9 mouse cellular contexts compared by ENCODE assay signal in genomic region chr11:59885217-59885986, GRCm38 (mm10). TPM values are rescaled to one million over a fixed set of nuclear protein-coding genes. Genes with fewer than 3 reads are reported as not detected.
DNase-seq lines count a peak whose midpoint lies in the region; ATAC-seq and TF ChIP-seq lines count a peak whose summit lies in the region.
"Had no signal": no experiment of that assay in that cellular context is flagged by ENCODE, and none has a peak within 500 bp of the region (broad histone marks: within the 10 kb centered on the region; RNA-seq: fewer than 3 reads in every experiment).

No protein-coding gene starts in this region.

- peaks cover 28% of the 10 kb centered on the region for H3K36me3 ChIP-seq in megakaryocyte, embryonic 14.5 days (replicated peaks; ENCODE audit: low read length)
- no peaks in the 10 kb centered on the region for H3K36me3 ChIP-seq in liver, embryonic 12.5 days
- no peaks in the 10 kb centered on the region for H3K36me3 ChIP-seq in stomach, embryonic 15.5 days
- H3K36me3 ChIP-seq: limb, embryonic 13.5 days had no signal

- 24% methylated on average over 17 of the region's 17 CpGs for WGBS in liver, embryonic 12.5 days (ENCODE audit: insufficient replicate concordance)
- WGBS in stomach, embryonic 15.5 days: 47% methylated on average over 17 of the region's 17 CpGs

- H3K27ac ChIP-seq in cortical plate, adult 2 months (ENCODE audit: insufficient read depth, low read length): peak overlapping the region; percentile 26; the same call in 1 of the 2 replicates
- H3K27ac ChIP-seq in liver, embryonic 12.5 days: peak overlapping the region; percentile 69
- H3K27ac ChIP-seq in stomach, embryonic 15.5 days: 0 out of 2 replicates have a peak overlapping the region, but pooled peaks have one; percentile 33
- H3K27ac ChIP-seq: limb, embryonic 13.5 days had no signal

- H3K27me3 ChIP-seq in megakaryocyte, embryonic 14.5 days (replicated peaks): no peaks in the 10 kb centered on the region
- no peaks in the 10 kb centered on the region for H3K27me3 ChIP-seq in liver, embryonic 12.5 days (replicated peaks)
- H3K27me3 ChIP-seq in stomach, embryonic 15.5 days (replicated peaks): no peaks in the 10 kb centered on the region
- H3K27me3 ChIP-seq: limb, embryonic 13.5 days had no signal

- peaks cover 90% of the 10 kb centered on the region for H3K4me1 ChIP-seq in megakaryocyte, embryonic 14.5 days
- H3K4me1 ChIP-seq in cortical plate, adult 2 months (ENCODE audit: control insufficient read depth, insufficient read depth, low read length): peaks cover 2% of the 10 kb centered on the region; the same call in 1 of the 2 replicates
- H3K4me1 ChIP-seq in liver, embryonic 12.5 days: peaks cover 24% of the 10 kb centered on the region
- peaks cover 7% of the 10 kb centered on the region; the same call in 1 of the 2 replicates for H3K4me1 ChIP-seq in stomach, embryonic 15.5 days
- H3K4me1 ChIP-seq: limb, embryonic 13.5 days had no signal

- peak overlapping the region; percentile 87 for H3K4me3 ChIP-seq in megakaryocyte, embryonic 14.5 days (replicated peaks)
- H3K4me3 ChIP-seq in cortical plate, adult 2 months (ENCODE audit: insufficient read depth, low read length): no peak overlapping the region
- H3K4me3 ChIP-seq in liver, embryonic 12.5 days: no peak overlapping the region
- no peak overlapping the region for H3K4me3 ChIP-seq in stomach, embryonic 15.5 days (replicated peaks)
- H3K4me3 ChIP-seq: limb, embryonic 13.5 days had no signal

- H3K4me2 ChIP-seq in liver, embryonic 12.5 days: peak overlapping the region; percentile 21; the same call in 1 of the 2 replicates
- H3K4me2 ChIP-seq in stomach, embryonic 15.5 days: no peak overlapping the region
- H3K4me2 ChIP-seq: limb, embryonic 13.5 days had no signal

- TF ChIP-seq CTCF in cortical plate, adult 2 months (IDR thresholded peaks at IDR 0.05; ENCODE audit: extremely low read depth, insufficient read depth, low read length): no peak

- H3K9me3 ChIP-seq in megakaryocyte, embryonic 14.5 days: peaks cover 14% of the 10 kb centered on the region
- no peaks in the 10 kb centered on the region for H3K9me3 ChIP-seq in liver, embryonic 12.5 days (replicated peaks)
- H3K9me3 ChIP-seq in stomach, embryonic 15.5 days: no peaks in the 10 kb centered on the region
- H3K9me3 ChIP-seq: limb, embryonic 13.5 days had no signal

- no peak overlapping the region for H3K9ac ChIP-seq in liver, embryonic 12.5 days
- no peak overlapping the region for H3K9ac ChIP-seq in stomach, embryonic 15.5 days
- H3K9ac ChIP-seq: limb, embryonic 13.5 days had no signal

- no peak for TF ChIP-seq POLR2A in cortical plate, adult 2 months (IDR thresholded peaks at IDR 0.05; ENCODE audit: extremely low read depth, insufficient read depth, low read length)

- DNase-seq in cerebellum, postnatal 10 days: no peak
- no peak for DNase-seq in cerebellum, postnatal 36 days

- ATAC-seq in megakaryocyte, adult 5-6 weeks (ENCODE audit: poor library complexity, severe bottlenecking): no peak
- ATAC-seq in hematopoietic stem cell, adult 5-6 weeks (replicated peaks in 1 of 2; ENCODE audit: insufficient read depth in 1 of 2, low FRiP score in 2 of 2, low TSS enrichment in 1 of 2, low read depth in 1 of 2, poor library complexity in 2 of 2, severe bottlenecking in 2 of 2): peak; percentile 82 to 89
- ATAC-seq in liver, embryonic 12.5 days: peak; percentile 61
- peak; percentile 61; the same call in 1 of the 2 replicates for ATAC-seq in stomach, embryonic 15.5 days (ENCODE audit: insufficient read depth, low FRiP score, low read depth)

RNA-seq across cellular contexts. Expression of gene Cops3, which starts 45.8 kb away (rescaled TPM):
- 9.1 and 21.7 TPM in 2 replicates for polyA plus RNA-seq in megakaryocyte, embryonic 14.5 days (2012; ENCODE audit: insufficient read depth, low replicate concordance)
- 88.2 and 94.6 TPM in 2 replicates for total RNA-seq in megakaryocyte, adult 5-6 weeks (2015)
- total RNA-seq in megakaryocyte, adult 5-6 weeks (2017): 90.2 and 100 TPM in 2 replicates
- polyA plus RNA-seq in cortical plate, adult 2 months (2012; rRNA removed): 47.3 and 48.1 TPM in 2 replicates
- total RNA-seq in hematopoietic stem cell, adult 5-6 weeks (2017): 172 and 186 TPM in 2 replicates
- 141 and 149 TPM in 2 replicates for polyA plus RNA-seq in liver, embryonic 12.5 days (2016; fragmentation: Nextera tagmentation; extraction: Ambion mirVana)
- polyA plus RNA-seq in stomach, embryonic 15.5 days (2015; fragmentation: Nextera tagmentation; extraction: Ambion mirVana): 175 and 192 TPM in 2 replicates

RNA-seq across cellular contexts. Expression of gene Nt5m, which starts 46.2 kb away (rescaled TPM):
- polyA plus RNA-seq in megakaryocyte, embryonic 14.5 days (2012; ENCODE audit: insufficient read depth, low replicate concordance): 42.2 and 46.8 TPM in 2 replicates
- 9.9 and 13.1 TPM in 2 replicates for total RNA-seq in megakaryocyte, adult 5-6 weeks (2015)
- total RNA-seq in megakaryocyte, adult 5-6 weeks (2017): 7.7 and 11.3 TPM in 2 replicates
- polyA plus RNA-seq in cortical plate, adult 2 months (2012; rRNA removed): 72.5 and 73.2 TPM in 2 replicates
- total RNA-seq in hematopoietic stem cell, adult 5-6 weeks (2017): 11.1 and 16.7 TPM in 2 replicates
- polyA plus RNA-seq in liver, embryonic 12.5 days (2016; fragmentation: Nextera tagmentation; extraction: Ambion mirVana): 16.4 and 18.6 TPM in 2 replicates
- 31.7 and 35.1 TPM in 2 replicates for polyA plus RNA-seq in stomach, embryonic 15.5 days (2015; fragmentation: Nextera tagmentation; extraction: Ambion mirVana)
